Mouse (Mus musculus) megakaryocyte, embryonic 14.5 days (primary cell): ENCODE measurements around the gene Sdf2l1. TPM values are rescaled to one million over a fixed set of nuclear protein-coding genes. Genes with fewer than 3 reads are reported as not detected.
"Not testable (repeated sequence)": the region's sequence is repeated elsewhere in the genome, so short reads cannot be mapped to it uniquely, and the experiment has no call there.

ENCODE experiments used
- H3K27me3 ChIP-seq: replicated peaks from 2 replicates; pipeline ENCODE3; 2012; ENCODE audit warnings: inconsistent platforms
- H3K36me3 ChIP-seq: replicated peaks from 2 replicates; pipeline ENCODE3; 2012; ENCODE audit warnings: low read length, inconsistent platforms, mixed read lengths
- H3K4me1 ChIP-seq: 2 replicates; pipeline ENCODE4 v1.6.1; 2012; ENCODE audit warnings: inconsistent platforms
- H3K4me3 ChIP-seq: replicated peaks from 2 replicates; pipeline ENCODE3; 2012; ENCODE audit warnings: moderate library complexity, mild to moderate bottlenecking, inconsistent platforms
- H3K9me3 ChIP-seq: 2 replicates; pipeline ENCODE4 v1.6.1; 2012; ENCODE audit warnings: inconsistent platforms
- FLI1 ChIP-seq: IDR thresholded peaks from 2 replicates; pipeline ENCODE4 v1.6.1; 2012; ENCODE audit warnings: low read length, inconsistent platforms, mixed read lengths
- GATA1 ChIP-seq: IDR thresholded peaks from 3 replicates; pipeline ENCODE4 v1.6.1; 2012; ENCODE audit warnings: mixed read lengths, low read length, inconsistent platforms, borderline replicate concordance
- polyA plus RNA-seq: library from polyadenylated mRNA; stranded (reverse); fragments of >175 nt; gene quantifications from 2 replicates; pipeline ENCODE4 v1.2.3, GENCODE M21; 2012; ENCODE audit warnings: low replicate concordance; ENCODE audit not compliant: insufficient read depth

The Sdf2l1 gene
- polyA plus RNA-seq: 250 and 345 TPM in 2 replicates

- peak within 1 kb of the TSS; percentile 96 for H3K4me3 ChIP-seq
- H3K9me3 ChIP-seq: no peaks in the 10 kb centered on the region
- H3K36me3 ChIP-seq: peaks cover 14% of the 10 kb centered on the region
- H3K4me1 ChIP-seq: peaks cover 47% of the 10 kb centered on the region
- H3K27me3 ChIP-seq: peaks cover 2% of the 10 kb centered on the region
- TF ChIP-seq GATA1 (no peak), FLI1 (no peak)
These were observed at the start of gene Sdf2l1 for GRCm38 (mm10) chr16:17132089-17132905. Sdf2l1 (minus strand) TSS chr16:17132383.

- H3K4me3 ChIP-seq: no peak overlapping the region
- TF ChIP-seq GATA1 (no peak), FLI1 (no peak)
- peaks cover 71% of the 10 kb centered on the region for H3K4me1 ChIP-seq
- H3K36me3 ChIP-seq: peaks cover 50% of the 10 kb centered on the region
- H3K9me3 ChIP-seq: no peaks in the 10 kb centered on the region
- no peaks in the 10 kb centered on the region for H3K27me3 ChIP-seq
These were observed 49.2 kb upstream of the Sdf2l1 start for GRCm38 (mm10) chr16:17181382-17181781.

- H3K4me3 ChIP-seq: no peak overlapping the region
- peaks cover 71% of the 10 kb centered on the region for H3K4me1 ChIP-seq
- H3K9me3 ChIP-seq: no peaks in the 10 kb centered on the region
- H3K36me3 ChIP-seq: peaks cover 52% of the 10 kb centered on the region
- no peaks in the 10 kb centered on the region for H3K27me3 ChIP-seq
- TF ChIP-seq GATA1: no peak
- TF ChIP-seq FLI1: no peak
These were observed 47.5 kb upstream of the Sdf2l1 start for GRCm38 (mm10) chr16:17179706-17180105.

GRCm38 (mm10) chr16:17177623-17178170 is 45.5 kb upstream of the Sdf2l1 start:
- Histone ChIP-seq H3K36me3 (peaks cover 64% of the 10 kb centered on the region), H3K4me1 (peaks cover 58% of the 10 kb centered on the region)
- TF ChIP-seq GATA1 (no peak), FLI1 (no peak)

GRCm38 (mm10) chr16:17175765-17176164 is 43.6 kb upstream of the Sdf2l1 start:
- Histone ChIP-seq H3K4me3 (no peak overlapping the region), H3K4me1 (peaks cover 39% of the 10 kb centered on the region), H3K27me3 (no peaks in the 10 kb centered on the region), H3K9me3 (no peaks in the 10 kb centered on the region), H3K36me3 (peaks cover 78% of the 10 kb centered on the region)
- TF ChIP-seq GATA1: no peak
- no peak for TF ChIP-seq FLI1

More at GRCm38 (mm10) chr16:17177623-17178170, 45.5 kb upstream of the Sdf2l1 start:
- Histone ChIP-seq H3K27me3 (no peaks in the 10 kb centered on the region), H3K4me3 (peak overlapping the region; percentile 14), H3K9me3 (no peaks in the 10 kb centered on the region)

DNA sequence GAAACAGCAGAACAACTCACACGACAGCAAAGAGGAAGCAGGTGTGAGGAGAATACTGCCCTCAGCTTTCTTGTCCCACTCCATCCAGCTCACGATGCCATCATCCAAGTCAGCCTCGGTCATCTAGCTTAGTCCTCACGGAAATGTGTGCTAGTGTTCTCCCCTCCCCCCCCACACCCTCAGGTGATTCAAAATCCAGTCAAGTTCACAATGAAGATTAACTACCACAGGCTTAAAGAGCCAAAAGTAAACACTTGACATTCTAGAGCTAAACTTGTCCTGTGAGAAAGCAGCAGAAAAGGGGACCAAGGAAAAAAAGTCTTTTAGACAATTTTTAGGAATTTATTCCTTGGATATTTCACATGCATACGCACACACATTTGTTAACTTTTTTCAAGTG is 35.9 kb upstream of the Sdf2l1 start:
- Histone ChIP-seq H3K36me3 (peaks cover 94% of the 10 kb centered on the region), H3K4me3 (no peak overlapping the region), H3K27me3 (no peaks in the 10 kb centered on the region), H3K9me3 (no peaks in the 10 kb centered on the region), H3K4me1 (peaks cover 40% of the 10 kb centered on the region)
- TF ChIP-seq GATA1 (no peak), FLI1 (no peak)

DNA sequence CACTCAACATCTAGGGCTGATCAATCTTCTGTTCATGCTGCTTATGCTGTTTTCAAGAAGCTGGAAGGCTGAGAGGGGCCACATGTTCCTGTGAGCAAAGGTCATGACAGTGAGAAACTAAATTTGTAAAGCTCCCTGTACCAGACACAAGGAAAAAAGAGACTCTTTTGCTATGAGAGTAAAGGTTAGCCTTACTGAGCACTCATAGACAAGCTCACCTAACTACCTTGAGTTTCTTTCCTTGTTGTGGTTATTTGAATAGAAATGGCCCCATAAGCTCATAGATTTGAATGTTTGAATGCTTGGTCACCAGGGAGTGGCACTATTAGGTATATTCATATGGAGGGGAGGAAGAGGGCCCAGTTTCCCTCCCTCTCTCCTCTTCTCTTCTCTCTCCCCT is 35.0 kb upstream of the Sdf2l1 start:
- H3K4me1 ChIP-seq: peaks cover 47% of the 10 kb centered on the region
- H3K27me3 ChIP-seq: no peaks in the 10 kb centered on the region
- no peaks in the 10 kb centered on the region for H3K9me3 ChIP-seq
- peaks cover 92% of the 10 kb centered on the region for H3K36me3 ChIP-seq
- TF ChIP-seq FLI1: no peak
- TF ChIP-seq GATA1: no peak
- no peak overlapping the region for H3K4me3 ChIP-seq

- peaks cover 92% of the 10 kb centered on the region for H3K36me3 ChIP-seq
- H3K4me1 ChIP-seq: peaks cover 52% of the 10 kb centered on the region
- H3K9me3 ChIP-seq, H3K27me3 ChIP-seq, H3K4me3 ChIP-seq: not testable (repeated sequence)
These were observed 33.3 kb upstream of the Sdf2l1 start for GRCm38 (mm10) chr16:17165478-17165877.

- H3K9me3 ChIP-seq: no peaks in the 10 kb centered on the region
- no peak overlapping the region for H3K4me3 ChIP-seq
- H3K27me3 ChIP-seq: no peaks in the 10 kb centered on the region
- peaks cover 66% of the 10 kb centered on the region for H3K4me1 ChIP-seq
- H3K36me3 ChIP-seq: peaks cover 92% of the 10 kb centered on the region
- TF ChIP-seq GATA1 (no peak), FLI1 (no peak)
These were observed 22.2 kb upstream of the Sdf2l1 start for GRCm38 (mm10) chr16:17154346-17154745.

- peaks cover 72% of the 10 kb centered on the region for H3K4me1 ChIP-seq
- H3K36me3 ChIP-seq: peaks cover 67% of the 10 kb centered on the region
- no peaks in the 10 kb centered on the region for H3K9me3 ChIP-seq
- TF ChIP-seq FLI1 (no peak), GATA1 (no peak)
- H3K4me3 ChIP-seq: peak overlapping the region; percentile 46
- no peaks in the 10 kb centered on the region for H3K27me3 ChIP-seq
These were observed 19.7 kb upstream of the Sdf2l1 start for GRCm38 (mm10) chr16:17151874-17152273.
